Mouse (Mus musculus) gastrocnemius, postnatal 14 days (tissue): ENCODE results near the gene Bud31. TPM values are rescaled to one million over a fixed set of nuclear protein-coding genes. Genes with fewer than 3 reads are reported as not detected.
"Not testable (repeated sequence)": the region's sequence is repeated elsewhere in the genome, so short reads cannot be mapped to it uniquely, and the experiment has no call there.

Experiments used
- DNase-seq: peaks from one replicate; pipeline ENCODE4 v3.0.0; 2021; ENCODE audit warnings: mixed read lengths
- intact Hi-C: fragments of 180-260 bp; cut with DNase I; formaldehyde crosslinking; loops from one replicate; pipeline ENCODE4 v1.15.1; 2025; ENCODE audit warnings: low total_unique reads
- long read RNA-seq, 2 experiments: library from polyadenylated mRNA; stranded (forward); transcript quantifications; one replicate each; pipeline ENCODE4 v2.0.0; 2021
- total RNA-seq, 2 experiments: library from RNA; stranded (reverse); gene quantifications; 2 replicates each; pipeline ENCODE4 v1.2.3; 2021

The Bud31 gene
- total RNA-seq, result 10 to 100 TPM; 59.0 to 59.8 TPM
- long read RNA-seq, experiment 1, transcript Bud31-207 (6 exons, 867 nt), result major isoform, 13 of 18 reads
- long read RNA-seq, experiment 1, partial matches to known transcripts, result 1 of 18 reads
- long read RNA-seq, experiment 1, other reads (novel, unspliced or antisense), result 0 of 18 reads
- long read RNA-seq, experiment 2, transcript Bud31-207 (6 exons, 867 nt), result major isoform, 11 of 20 reads
- long read RNA-seq, experiment 2, partial matches to known transcripts, result 3 of 20 reads
- long read RNA-seq, experiment 2, other reads (novel, unspliced or antisense), result 3 of 20 reads

GRCm38 (mm10) chr5:145139571-145140519 lies at the start of gene Bud31, which contains the start of gene Pdap1:
Gene Bud31 (plus strand): TSS chr5:145140362.
Gene Pdap1 (minus strand): TSS chr5:145140238.
- intact Hi-C loops, result no loop called here
- DNase-seq, result peak; percentile 94

- no peak for DNase-seq
- intact Hi-C loops, result no loop called here
Measured at GRCm38 (mm10) chr5:145096195-145096594, 44.0 kb upstream of the Bud31 start.

DNA sequence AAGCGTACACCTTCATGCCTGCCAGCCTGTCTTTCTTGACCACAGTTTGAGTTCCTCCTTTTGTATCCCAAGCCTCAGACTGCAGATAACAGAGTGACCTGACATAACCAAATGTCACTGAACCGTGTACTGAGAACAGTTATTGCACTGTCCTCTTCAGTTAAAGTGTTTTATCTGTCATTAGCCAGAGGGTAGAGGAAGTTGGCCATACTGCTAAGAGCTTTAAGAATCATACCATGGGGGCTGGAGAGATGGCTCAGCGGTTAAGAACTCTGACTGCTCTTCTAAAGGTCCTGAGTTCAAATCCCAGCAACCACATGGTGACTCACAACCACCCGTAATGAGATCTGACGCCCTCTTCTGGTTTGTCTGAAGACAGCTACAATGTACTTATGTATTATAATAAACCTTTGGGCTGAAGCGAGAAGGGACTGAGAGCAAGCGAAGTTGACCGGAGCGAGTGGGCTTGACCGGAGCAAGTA lies 41.8 kb upstream of the Bud31 start:
- intact Hi-C loops, result no loop called here
- no peak for DNase-seq

GRCm38 (mm10) chr5:145100960-145101359 lies 39.2 kb upstream of the Bud31 start:
- intact Hi-C loops, result no loop called here
- DNase-seq, result no peak

DNA sequence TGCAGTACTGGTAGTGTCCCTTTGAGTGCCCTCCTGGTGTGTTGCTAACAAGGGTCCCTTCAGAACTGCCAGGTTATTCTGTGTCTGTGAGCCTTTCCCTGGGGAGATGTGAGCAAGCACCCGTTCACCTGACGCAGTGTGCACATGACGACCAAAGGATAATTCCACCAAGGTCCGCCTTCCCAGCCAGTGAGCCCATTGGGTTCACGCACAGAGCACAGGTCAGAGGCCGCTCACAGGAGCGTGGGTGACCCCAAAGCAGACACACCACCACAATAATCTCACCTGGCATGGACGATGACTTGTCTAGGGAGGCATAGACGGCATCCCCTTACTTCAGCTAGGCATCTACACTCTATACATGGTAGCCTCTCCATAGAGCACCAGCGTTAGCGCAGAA lies 38.7 kb upstream of the Bud31 start:
- DNase-seq, intact Hi-C loops: not testable (repeated sequence)

- intact Hi-C loops, result no loop called here
- no peak for DNase-seq
Measured at GRCm38 (mm10) chr5:145102706-145103105, 37.5 kb upstream of the Bud31 start.

DNA sequence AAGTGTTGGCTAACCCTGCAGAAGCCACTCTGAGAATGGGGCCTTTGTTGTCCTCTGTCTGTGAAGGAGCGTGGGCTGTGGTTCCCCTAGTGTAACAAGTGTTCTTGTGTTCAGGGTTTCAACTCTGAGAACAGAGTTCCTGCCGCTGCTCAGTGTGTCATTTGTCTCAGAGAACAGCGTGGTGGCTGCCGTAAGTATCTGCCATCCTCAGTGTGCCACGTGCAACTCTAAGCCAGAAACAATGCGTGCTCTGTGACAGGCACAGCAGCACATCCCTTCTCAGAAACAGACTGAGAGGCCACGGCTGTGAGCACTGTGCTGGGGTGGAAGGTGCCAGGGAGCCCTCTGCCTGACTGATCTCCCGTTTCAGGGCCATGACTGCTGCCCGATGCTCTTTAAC lies 35.8 kb upstream of the Bud31 start:
- intact Hi-C loops, result no loop called here
- DNase-seq, result no peak

DNA sequence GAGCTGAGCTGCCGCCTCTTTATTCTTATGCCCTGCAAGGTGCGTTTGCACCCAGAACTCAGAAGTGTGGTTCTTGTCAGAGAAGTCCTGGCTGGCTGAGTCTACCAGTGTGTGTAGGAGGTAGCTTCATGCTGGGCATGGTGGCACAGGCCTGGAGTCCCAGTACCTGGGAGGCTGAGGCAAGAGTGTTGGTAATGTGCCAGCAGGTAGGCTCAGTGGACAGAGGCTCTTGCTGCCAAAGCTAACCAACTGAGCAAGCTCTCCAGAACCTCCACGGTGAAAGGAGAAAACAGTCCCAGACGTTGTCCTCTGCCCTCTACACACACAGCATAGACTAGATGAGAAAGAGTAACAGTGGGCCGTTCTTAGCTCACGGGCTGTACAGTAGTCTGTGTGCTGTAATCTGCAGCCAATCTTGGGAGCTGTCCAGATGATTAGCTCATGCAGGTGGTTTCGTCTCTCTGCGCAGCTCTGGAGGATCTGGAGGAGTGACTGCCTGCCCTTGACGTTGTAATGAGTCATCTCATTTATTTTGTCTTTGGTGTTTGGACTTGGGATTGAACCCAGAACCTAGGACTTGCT lies 34.4 kb upstream of the Bud31 start:
- intact Hi-C loops, result no loop called here
- DNase-seq, result no peak

GRCm38 (mm10) chr5:145110401-145110800 lies 29.8 kb upstream of the Bud31 start:
- no peak for DNase-seq
- intact Hi-C loops, result no loop called here

GRCm38 (mm10) chr5:145112566-145112965 lies 27.6 kb upstream of the Bud31 start:
- intact Hi-C loops, result no loop called here
- DNase-seq, result no peak

DNA sequence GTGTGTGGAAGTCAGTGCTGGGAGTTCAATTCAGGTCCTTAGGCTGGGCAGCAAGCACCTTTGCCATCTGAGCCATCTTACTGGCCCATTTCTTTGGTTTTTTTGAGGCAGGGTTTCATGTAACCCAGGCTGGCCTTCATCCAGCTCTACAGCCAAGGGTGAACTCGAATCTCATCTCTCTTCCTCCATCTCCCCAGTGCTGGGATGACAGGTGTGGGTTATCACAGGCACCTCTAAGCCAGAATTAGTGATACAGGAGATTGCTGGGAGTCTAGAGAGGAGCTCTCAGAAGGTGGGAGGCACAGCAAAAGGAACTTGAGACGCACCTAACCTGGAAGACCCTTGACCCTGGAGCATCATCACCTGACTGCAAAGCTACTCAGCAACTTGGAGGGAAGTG lies 26.7 kb upstream of the Bud31 start:
- intact Hi-C loops, result no loop called here
- DNase-seq, result no peak

- intact Hi-C loops, result no loop called here
Measured at GRCm38 (mm10) chr5:145114071-145114605, 26.0 kb upstream of the Bud31 start, which contains the start of gene Arpc1b. Gene Arpc1b (plus strand): TSS chr5:145114215.

DNA sequence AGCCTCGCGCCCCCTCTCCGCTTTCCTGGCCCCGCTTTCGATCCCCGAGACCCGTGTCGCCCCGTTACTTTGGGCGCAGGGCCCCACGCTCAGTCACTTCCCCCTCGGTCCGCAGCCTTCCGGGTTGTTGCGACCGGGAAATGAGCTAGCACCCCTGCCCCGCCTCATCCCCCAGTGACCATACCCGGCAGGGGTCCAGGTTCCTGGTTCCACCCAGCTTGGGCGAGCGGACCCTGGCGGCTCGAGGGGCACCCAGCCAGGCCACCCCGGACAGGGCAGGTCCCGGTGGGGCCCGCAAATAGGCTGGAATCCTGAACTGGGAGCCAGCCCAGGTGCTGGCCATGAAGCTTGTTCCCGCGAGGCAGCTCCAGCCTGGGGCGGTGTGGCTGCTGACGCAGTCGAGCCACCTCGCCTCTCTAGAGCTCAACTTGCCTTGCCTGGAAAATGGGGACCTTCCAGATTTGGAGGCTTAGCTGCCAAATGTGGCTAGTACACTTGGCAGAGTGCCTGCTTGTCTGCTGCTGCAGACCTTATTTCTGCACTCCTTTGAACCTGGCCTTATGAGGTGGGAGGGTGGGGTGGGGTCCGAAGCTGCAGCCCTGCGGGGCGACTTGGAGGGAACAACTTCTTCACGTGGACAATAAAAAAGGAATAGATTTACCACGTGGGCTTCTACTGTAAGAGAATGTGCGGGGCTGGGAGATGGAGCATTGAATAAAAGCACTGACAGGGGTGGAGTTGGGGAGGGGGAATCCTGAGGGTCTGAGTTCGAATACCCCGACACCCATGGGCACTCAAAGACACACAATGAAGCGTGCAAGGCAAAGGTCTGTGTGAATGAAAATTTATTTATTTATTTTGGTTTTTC lies 25.3 kb upstream of the Bud31 start:
- DNase-seq, result peak; percentile 83
- intact Hi-C loops, result no loop called here

More at GRCm38 (mm10) chr5:145114071-145114605, 26.0 kb upstream of the Bud31 start, which contains the start of gene Arpc1b:
- peak; percentile 82 for DNase-seq

GRCm38 (mm10) chr5:145115736-145116135 lies 24.4 kb upstream of the Bud31 start:
- DNase-seq, result no peak
- intact Hi-C loops, result no loop called here

DNA sequence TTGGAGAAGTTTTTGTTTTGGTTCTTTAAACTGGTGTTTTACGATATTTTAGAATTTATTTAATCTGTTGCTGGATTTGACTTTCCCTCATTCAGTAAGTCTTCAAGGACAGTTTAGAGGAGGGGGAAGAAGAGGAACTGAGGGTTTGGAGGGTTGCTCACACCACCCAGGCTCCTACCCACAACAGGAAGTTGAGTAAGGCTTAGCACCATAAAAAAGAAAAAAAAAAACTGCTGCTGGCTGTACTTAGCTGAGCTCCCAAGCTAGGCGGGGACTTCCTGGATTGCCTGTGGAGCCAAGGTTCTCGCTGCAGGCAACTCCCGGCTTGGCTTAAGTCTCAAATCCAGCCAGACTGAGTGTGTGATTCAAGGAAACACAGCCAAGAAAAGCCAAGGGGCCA lies 23.8 kb upstream of the Bud31 start:
- intact Hi-C loops, result no loop called here
- DNase-seq, result peak; percentile 71

DNA sequence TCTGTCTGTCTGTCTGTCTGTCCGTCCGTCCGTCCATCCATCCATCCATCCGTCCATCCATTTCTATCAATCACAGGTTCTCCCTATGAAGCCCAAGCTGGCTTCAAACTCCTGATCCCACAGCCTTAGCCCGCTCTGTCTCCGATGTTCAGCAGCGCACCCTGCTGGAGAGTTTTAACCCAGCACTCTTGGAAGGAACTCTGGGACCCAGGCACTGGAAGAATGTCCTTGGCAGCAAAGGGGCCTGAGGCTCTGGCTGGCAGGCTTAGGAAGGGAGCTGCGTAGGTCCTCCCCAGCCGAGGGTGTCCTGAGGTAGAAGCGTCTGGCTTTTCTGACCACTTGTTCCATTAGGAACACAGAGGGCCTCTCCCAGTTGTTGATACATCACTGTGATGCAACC lies 23.2 kb upstream of the Bud31 start:
- intact Hi-C loops, result no loop called here
- DNase-seq, result peak; percentile 74

DNA sequence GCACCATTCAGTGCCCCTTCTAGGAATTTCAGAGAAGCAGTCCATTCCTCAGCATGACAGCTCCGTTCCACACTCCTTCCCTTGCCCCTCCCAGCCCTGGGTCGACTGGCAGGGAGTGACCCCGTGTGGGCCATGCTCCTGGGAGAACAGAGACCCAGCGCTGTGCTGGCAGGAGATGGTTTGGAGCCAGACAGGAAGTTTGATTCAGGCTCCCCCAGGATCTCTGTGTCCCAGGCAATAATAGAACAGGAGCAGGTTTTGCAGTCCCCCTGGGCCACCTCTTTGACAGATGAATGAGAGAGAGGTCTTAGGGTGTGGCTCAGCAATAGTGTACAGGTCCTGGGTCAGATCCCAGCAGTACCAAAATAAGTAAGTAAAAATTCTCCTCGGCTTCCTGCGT lies 22.2 kb upstream of the Bud31 start:
- intact Hi-C loops, result no loop called here
- DNase-seq, result no peak

DNA sequence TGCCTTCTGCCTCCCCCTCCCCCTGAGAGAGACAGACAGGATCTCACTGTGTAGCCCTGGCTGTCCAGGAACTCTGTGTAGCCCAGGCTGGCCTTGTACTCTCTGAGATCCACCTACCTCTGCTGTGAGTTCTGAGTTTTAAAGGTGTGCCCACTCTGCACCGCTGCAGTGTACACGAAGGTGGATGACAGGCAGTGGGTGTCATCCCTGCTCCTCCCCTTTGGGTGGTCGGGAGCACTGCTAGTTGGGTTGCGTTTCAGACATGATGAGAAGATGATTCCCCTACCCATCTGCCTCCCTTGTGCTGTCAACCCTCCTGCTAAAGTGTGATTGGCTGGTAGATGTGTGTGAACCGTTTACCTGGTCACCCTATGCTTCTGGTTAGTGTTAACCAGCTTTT lies 21.7 kb upstream of the Bud31 start:
- DNase-seq, result no peak
- intact Hi-C loops, result no loop called here

DNA sequence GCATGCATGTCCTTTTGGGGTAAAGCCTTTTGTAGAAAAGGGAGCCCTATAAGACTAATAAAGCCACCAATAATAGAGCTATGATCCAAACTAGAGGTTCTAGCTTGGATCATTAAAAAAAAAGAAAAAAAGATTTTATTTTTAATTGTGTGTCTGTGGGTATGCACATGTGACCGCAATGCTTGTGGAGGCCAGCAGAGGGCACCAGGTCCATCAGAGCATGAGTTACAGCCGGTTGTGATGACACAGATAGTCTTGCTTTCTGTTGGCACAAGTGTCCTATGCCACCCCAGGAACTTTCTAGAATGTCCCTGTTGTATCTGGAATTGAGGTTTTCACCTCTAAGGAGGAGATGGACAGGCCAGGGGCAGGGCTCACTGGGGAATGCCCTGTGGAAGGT lies 20.8 kb upstream of the Bud31 start:
- no peak for DNase-seq
- intact Hi-C loops, result no loop called here
